Mouse (Mus musculus): ENCODE results near the gene Telo2. TPM values are rescaled to one million over a fixed set of nuclear protein-coding genes. Genes with fewer than 3 reads are reported as not detected.

Telo2 gene
- polyA plus RNA-seq, 1 experiment from 2014 or later = 32.3 TPM

DNA sequence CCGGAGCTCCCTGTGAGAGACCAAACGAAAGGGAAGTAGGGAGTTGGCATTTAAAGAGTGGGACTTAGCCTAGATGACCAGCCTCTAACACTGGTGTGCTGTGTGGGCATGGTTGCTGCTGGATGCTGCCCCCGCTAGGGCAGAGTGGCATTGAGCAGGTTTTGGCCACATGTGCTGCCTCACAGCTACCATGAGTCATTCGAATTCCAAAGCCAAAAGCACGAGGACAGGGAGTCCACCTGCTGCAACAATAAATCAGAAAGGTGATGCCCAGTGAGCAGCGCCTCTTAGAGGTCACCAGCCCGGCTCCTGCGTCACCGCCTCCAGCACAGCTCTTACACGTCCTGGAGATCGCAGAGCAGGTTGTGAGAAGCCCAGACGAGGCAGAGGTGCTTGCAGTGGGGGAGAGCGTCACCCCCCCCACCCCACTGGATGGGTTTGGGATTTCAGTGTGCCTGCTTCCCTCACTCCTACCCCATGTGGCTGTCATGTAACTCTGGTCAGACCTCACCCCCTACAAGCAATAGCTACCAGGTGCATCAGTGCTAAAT lies 30.9 kb downstream of the Telo2 start:
- Histone ChIP-seq H3K36me3 (ENCODE audit: control insufficient read depth, insufficient read depth, low read length) (no peaks in the 10 kb centered on the region), H3K4me3 (ENCODE audit: low read length) (no peak overlapping the region), H3K9ac (ENCODE audit: low read depth, low read length) (no peak overlapping the region), H3K4me1 (ENCODE audit: control insufficient read depth, insufficient read depth, low read length) (peaks cover 29% of the 10 kb centered on the region), H3K4me2 (ENCODE audit: low read depth, low read length) (no peak overlapping the region), H3K9me3 (ENCODE audit: control insufficient read depth, low read length) (no peaks in the 10 kb centered on the region), H3K27me3 (replicated peaks; ENCODE audit: control insufficient read depth, insufficient read depth, low read length) (no peaks in the 10 kb centered on the region), H3K27ac (ENCODE audit: low read length) (peak overlapping the region; percentile 98)
- ATAC-seq = no peak
- 74% methylated on average over 13 of the region's 13 CpGs for WGBS

DNA sequence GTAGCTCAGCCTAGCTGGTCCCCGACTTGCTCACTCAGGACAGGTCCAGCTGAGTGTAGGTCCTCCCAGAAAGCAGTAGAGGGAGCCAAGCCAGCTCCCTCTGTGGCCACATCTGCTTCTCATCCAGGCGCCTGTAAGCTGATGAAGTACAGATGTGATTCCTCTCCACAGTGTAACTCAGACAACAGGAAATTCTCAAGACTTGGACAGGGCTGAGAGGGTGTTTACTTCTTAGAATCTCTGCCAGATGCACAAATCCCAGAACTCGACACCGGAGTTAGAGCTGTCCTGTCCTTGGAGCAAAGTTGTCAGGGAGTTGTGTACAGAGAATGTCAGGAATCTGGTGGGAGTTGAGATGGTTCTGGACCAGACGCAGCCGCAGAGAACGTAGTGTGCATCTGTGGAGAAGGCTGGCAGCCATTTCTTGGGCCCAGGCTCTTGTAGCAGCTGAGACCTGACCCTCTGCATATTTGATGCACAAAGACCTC lies 32.3 kb downstream of the Telo2 start, which contains the start of gene Tmem204:
Tmem204 (minus strand) TSS at position 148 of the 488 bp plus-strand sequence.
- H3K4me3 ChIP-seq (ENCODE audit: low read length) = no peak within 1 kb of the TSS
- peak within 1 kb of the TSS; percentile 98 for H3K27ac ChIP-seq (ENCODE audit: low read length)
- WGBS = 32% methylated on average over 7 of the region's 7 CpGs
- peak; percentile 87 for ATAC-seq
- peaks cover 30% of the 10 kb centered on the region for H3K4me1 ChIP-seq (ENCODE audit: control insufficient read depth, insufficient read depth, low read length)
- H3K36me3 ChIP-seq (ENCODE audit: control insufficient read depth, insufficient read depth, low read length) = no peaks in the 10 kb centered on the region
- peak within 1 kb of the TSS; percentile 20 for H3K4me2 ChIP-seq (ENCODE audit: low read depth, low read length)
- H3K9me3 ChIP-seq (ENCODE audit: control insufficient read depth, low read length) = no peaks in the 10 kb centered on the region
- H3K9ac ChIP-seq (ENCODE audit: low read depth, low read length) = peak within 1 kb of the TSS; percentile 33; the same call in 1 of the 2 replicates
- no peaks in the 10 kb centered on the region for H3K27me3 ChIP-seq (replicated peaks; ENCODE audit: control insufficient read depth, insufficient read depth, low read length)

DNA sequence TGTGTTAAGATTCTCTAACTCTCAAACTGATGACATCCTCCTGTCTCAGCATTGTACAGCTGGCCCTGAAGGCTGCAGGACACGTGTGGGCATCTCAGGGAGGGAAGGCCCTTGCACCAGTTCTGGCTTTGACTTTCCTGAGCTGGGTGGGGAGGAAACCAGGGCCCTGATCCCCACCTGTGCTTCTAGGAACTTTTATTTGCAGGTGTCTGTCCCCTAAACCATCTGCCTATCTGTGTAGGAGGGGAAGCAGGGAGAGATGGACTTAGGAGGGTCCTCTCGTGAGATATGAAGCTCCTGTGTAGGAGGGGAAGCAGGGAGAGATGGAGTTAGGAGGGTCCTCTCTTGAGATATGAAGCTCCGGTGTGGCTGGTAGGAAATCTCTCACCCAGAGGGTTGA lies 32.9 kb downstream of the Telo2 start:
- Histone ChIP-seq H3K36me3 (ENCODE audit: control insufficient read depth, insufficient read depth, low read length) (no peaks in the 10 kb centered on the region), H3K4me1 (ENCODE audit: control insufficient read depth, insufficient read depth, low read length) (peaks cover 36% of the 10 kb centered on the region), H3K9me3 (ENCODE audit: control insufficient read depth, low read length) (no peaks in the 10 kb centered on the region), H3K27ac (ENCODE audit: low read length) (peak overlapping the region; percentile 98), H3K27me3 (replicated peaks; ENCODE audit: control insufficient read depth, insufficient read depth, low read length) (no peaks in the 10 kb centered on the region), H3K9ac (ENCODE audit: low read depth, low read length) (0 out of 2 replicates have a peak overlapping the region, but pooled peaks have one; percentile 16), H3K4me3 (ENCODE audit: low read length) (no peak overlapping the region), H3K4me2 (ENCODE audit: low read depth, low read length) (no peak overlapping the region)
- WGBS = 55% methylated on average over 3 of the region's 3 CpGs
- no peak for ATAC-seq

DNA sequence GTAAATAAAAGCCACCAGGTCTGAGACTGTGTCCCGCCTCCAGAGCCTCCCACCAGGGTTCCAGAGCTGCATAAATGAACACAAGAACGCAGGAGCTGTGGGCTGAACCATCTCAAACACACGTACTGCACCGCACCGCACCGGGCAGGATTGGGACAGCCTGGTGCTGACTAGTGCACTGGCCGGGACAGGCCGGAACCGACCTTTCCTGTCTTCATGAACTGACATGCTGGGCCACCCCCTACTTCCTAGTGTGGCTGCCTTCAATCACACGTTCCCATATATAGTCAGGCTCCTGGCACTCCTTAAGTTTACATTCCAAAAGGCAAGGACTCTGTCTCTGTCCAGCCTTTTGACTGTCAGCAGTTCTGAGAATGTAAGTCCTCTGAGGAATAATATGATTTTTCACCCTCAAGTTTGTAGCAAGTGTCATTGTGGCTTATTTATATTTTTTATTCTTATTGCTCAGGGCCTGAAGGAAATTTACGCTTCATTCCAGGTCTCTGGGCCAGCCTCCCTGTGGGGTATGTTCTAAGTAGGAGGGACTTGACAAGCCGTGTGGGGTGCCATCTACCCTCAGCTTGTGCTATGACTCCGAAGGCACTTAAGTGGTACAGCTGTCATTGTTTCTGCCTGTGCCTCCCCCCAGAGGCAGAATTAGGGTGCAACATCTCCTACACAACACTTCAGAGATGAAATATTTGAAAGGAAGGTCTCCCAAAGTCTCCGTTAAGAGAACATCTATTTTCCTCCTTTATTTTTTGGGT lies 33.5 kb downstream of the Telo2 start:
- Histone ChIP-seq H3K4me1 (ENCODE audit: control insufficient read depth, insufficient read depth, low read length) (peaks cover 41% of the 10 kb centered on the region), H3K4me2 (ENCODE audit: low read depth, low read length) (peak overlapping the region; percentile 20), H3K36me3 (ENCODE audit: control insufficient read depth, insufficient read depth, low read length) (no peaks in the 10 kb centered on the region), H3K9ac (ENCODE audit: low read depth, low read length) (0 out of 2 replicates have a peak overlapping the region, but pooled peaks have one; percentile 16), H3K27me3 (replicated peaks; ENCODE audit: control insufficient read depth, insufficient read depth, low read length) (no peaks in the 10 kb centered on the region), H3K27ac (ENCODE audit: low read length) (peak overlapping the region; percentile 98), H3K9me3 (ENCODE audit: control insufficient read depth, low read length) (no peaks in the 10 kb centered on the region), H3K4me3 (ENCODE audit: low read length) (no peak overlapping the region)
- 38% methylated on average over 14 of the region's 14 CpGs for WGBS
- peak; percentile 66 for ATAC-seq

- peak overlapping the region; percentile 56 for H3K9ac ChIP-seq (ENCODE audit: low read depth, low read length)
- ATAC-seq = peak; percentile 16; the same call in 1 of the 2 replicates
- H3K4me3 ChIP-seq (ENCODE audit: low read length) = peak overlapping the region; percentile 43
- H3K9me3 ChIP-seq (ENCODE audit: control insufficient read depth, low read length) = no peaks in the 10 kb centered on the region
- peak overlapping the region; percentile 98 for H3K27ac ChIP-seq (ENCODE audit: low read length)
- H3K27me3 ChIP-seq (replicated peaks; ENCODE audit: control insufficient read depth, insufficient read depth, low read length) = no peaks in the 10 kb centered on the region
- peaks cover 41% of the 10 kb centered on the region for H3K4me1 ChIP-seq (ENCODE audit: control insufficient read depth, insufficient read depth, low read length)
- H3K36me3 ChIP-seq (ENCODE audit: control insufficient read depth, insufficient read depth, low read length) = no peaks in the 10 kb centered on the region
- peak overlapping the region; percentile 45 for H3K4me2 ChIP-seq (ENCODE audit: low read depth, low read length)
- 45% methylated on average over 11 of the region's 11 CpGs for whole genome bisulfite sequencing
These were observed 34.8 kb downstream of the Telo2 start for GRCm38 (mm10) chr17:25080960-25081381.

DNA sequence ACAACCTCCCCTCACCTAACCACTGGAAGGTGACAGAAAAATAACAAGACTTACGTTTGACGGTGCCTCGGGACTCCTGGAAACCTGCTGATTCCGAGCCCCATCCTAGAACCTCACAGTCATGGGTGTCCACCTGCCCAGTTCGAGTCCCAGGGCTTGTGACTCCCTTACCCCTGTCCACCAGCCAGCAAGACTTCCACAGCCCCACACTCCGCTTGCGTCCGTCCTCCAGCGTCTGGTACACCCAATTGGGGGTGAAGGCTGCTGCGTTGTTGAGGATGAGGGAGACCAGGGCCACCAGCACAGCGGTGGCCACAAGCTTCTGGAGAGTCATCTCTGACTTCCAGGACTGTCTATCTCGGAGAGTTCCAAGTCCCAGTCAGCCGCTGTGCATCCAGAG lies 35.6 kb downstream of the Telo2 start:
- Histone ChIP-seq H3K27me3 (replicated peaks; ENCODE audit: control insufficient read depth, insufficient read depth, low read length) (no peaks in the 10 kb centered on the region), H3K9ac (ENCODE audit: low read depth, low read length) (peak overlapping the region; percentile 56), H3K4me3 (ENCODE audit: low read length) (peak overlapping the region; percentile 43), H3K36me3 (ENCODE audit: control insufficient read depth, insufficient read depth, low read length) (no peaks in the 10 kb centered on the region), H3K9me3 (ENCODE audit: control insufficient read depth, low read length) (no peaks in the 10 kb centered on the region), H3K27ac (ENCODE audit: low read length) (peak overlapping the region; percentile 98), H3K4me2 (ENCODE audit: low read depth, low read length) (peak overlapping the region; percentile 45), H3K4me1 (ENCODE audit: control insufficient read depth, insufficient read depth, low read length) (peaks cover 41% of the 10 kb centered on the region)
- no peak for ATAC-seq
- 77% methylated on average over 13 of the region's 13 CpGs for WGBS

- no peak for ATAC-seq
- peaks cover 25% of the 10 kb centered on the region for H3K4me1 ChIP-seq (ENCODE audit: control insufficient read depth, insufficient read depth, low read length)
- H3K27me3 ChIP-seq (replicated peaks; ENCODE audit: control insufficient read depth, insufficient read depth, low read length) = no peaks in the 10 kb centered on the region
- H3K36me3 ChIP-seq (ENCODE audit: control insufficient read depth, insufficient read depth, low read length) = no peaks in the 10 kb centered on the region
- H3K4me2 ChIP-seq (ENCODE audit: low read depth, low read length) = peak overlapping the region; percentile 45
- peak overlapping the region; percentile 56 for H3K9ac ChIP-seq (ENCODE audit: low read depth, low read length)
- H3K4me3 ChIP-seq (ENCODE audit: low read length) = peak overlapping the region; percentile 43
- WGBS = 58% methylated on average over 13 of the region's 13 CpGs
- no peaks in the 10 kb centered on the region for H3K9me3 ChIP-seq (ENCODE audit: control insufficient read depth, low read length)
- peak overlapping the region; percentile 62 for H3K27ac ChIP-seq (ENCODE audit: low read length)
These were observed 37.9 kb downstream of the Telo2 start for GRCm38 (mm10) chr17:25077771-25078372.

GRCm38 (mm10) chr17:25076906-25077305 lies 38.9 kb downstream of the Telo2 start:
- Histone ChIP-seq H3K4me1 (ENCODE audit: control insufficient read depth, insufficient read depth, low read length) (peaks cover 19% of the 10 kb centered on the region), H3K27ac (ENCODE audit: low read length) (no peak overlapping the region), H3K36me3 (ENCODE audit: control insufficient read depth, insufficient read depth, low read length) (no peaks in the 10 kb centered on the region), H3K9me3 (ENCODE audit: control insufficient read depth, low read length) (no peaks in the 10 kb centered on the region), H3K4me3 (ENCODE audit: low read length) (no peak overlapping the region), H3K4me2 (ENCODE audit: low read depth, low read length) (no peak overlapping the region), H3K9ac (ENCODE audit: low read depth, low read length) (no peak overlapping the region), H3K27me3 (replicated peaks; ENCODE audit: control insufficient read depth, insufficient read depth, low read length) (no peaks in the 10 kb centered on the region)
- ATAC-seq = no peak
- 86% methylated on average over 4 of the region's 4 CpGs for WGBS

DNA sequence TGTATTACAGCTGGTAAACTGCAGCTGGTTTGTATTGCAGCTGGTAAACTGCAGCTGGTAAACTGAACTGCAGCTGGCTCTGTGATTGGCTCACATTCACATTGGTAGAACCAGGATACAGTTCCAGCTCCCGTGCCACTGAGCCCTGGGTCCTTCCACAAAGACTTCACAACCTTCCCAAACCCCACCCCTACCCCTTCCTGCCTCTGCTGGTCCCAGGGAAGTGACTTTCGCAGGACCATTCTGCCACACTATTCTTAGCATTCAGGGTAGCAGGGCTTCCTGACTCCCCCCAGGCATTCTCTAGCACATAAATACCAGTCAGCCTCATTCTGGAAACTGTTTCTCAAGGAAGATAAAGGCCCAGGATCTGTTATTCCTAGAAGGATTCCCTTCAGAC lies 47.1 kb downstream of the Telo2 start:
- no peak for ATAC-seq
- no peaks in the 10 kb centered on the region for H3K36me3 ChIP-seq (ENCODE audit: control insufficient read depth, insufficient read depth, low read length)
- WGBS = 70% methylated on average over 2 of the region's 2 CpGs

More for the DNA sequence above, 47.1 kb downstream of the Telo2 start:
- H3K4me2 ChIP-seq (ENCODE audit: low read depth, low read length) = no peak overlapping the region
- no peak overlapping the region for H3K9ac ChIP-seq (ENCODE audit: low read depth, low read length)
- H3K27ac ChIP-seq (ENCODE audit: low read length) = no peak overlapping the region
- H3K27me3 ChIP-seq (replicated peaks; ENCODE audit: control insufficient read depth, insufficient read depth, low read length) = no peaks in the 10 kb centered on the region
- H3K4me3 ChIP-seq (ENCODE audit: low read length) = no peak overlapping the region
- H3K4me1 ChIP-seq (ENCODE audit: control insufficient read depth, insufficient read depth, low read length) = no peaks in the 10 kb centered on the region
- no peaks in the 10 kb centered on the region for H3K9me3 ChIP-seq (ENCODE audit: control insufficient read depth, low read length)
